Mouse (Mus musculus) limb, embryonic 11.5 days (tissue): Measurements from ENCODE around the gene Tap1. TPM values are rescaled to one million over a fixed set of nuclear protein-coding genes. Genes with fewer than 3 reads are reported as not detected.

Experiments used
- ATAC-seq: fragments of 200-750 bp; cut with Nextera tagmentation; 2 replicates; pipeline ENCODE4 v1.8.0; 2017; ENCODE audit warnings: low read depth; ENCODE audit not compliant: insufficient number of reproducible peaks, low FRiP score, low TSS enrichment
- DNase-seq: peaks from one replicate; pipeline ENCODE4 v3.0.0-alpha.2; 2015; ENCODE audit warnings: low spot score
- H3K27ac ChIP-seq: fragments of 300-500 bp; sonication (generic); replicated peaks from 2 replicates; pipeline ENCODE4 v1.5.1; 2014; ENCODE audit warnings: low read depth, mild to moderate bottlenecking, low read length
- H3K27me3 ChIP-seq: fragments of 300-500 bp; sonication (generic); 2 replicates; pipeline ENCODE4 v1.6.1; 2014; ENCODE audit warnings: mild to moderate bottlenecking, low read length, mixed read lengths; ENCODE audit not compliant: control insufficient read depth, insufficient read depth
- H3K36me3 ChIP-seq: fragments of 300-500 bp; sonication (generic); 2 replicates; pipeline ENCODE4 v1.6.1; 2014; ENCODE audit warnings: mild to moderate bottlenecking, low read length, moderate library complexity, mixed read lengths; ENCODE audit not compliant: control insufficient read depth, insufficient read depth
- H3K4me1 ChIP-seq: fragments of 300-500 bp; sonication (generic); 2 replicates; pipeline ENCODE4 v1.6.1; 2014; ENCODE audit warnings: low read length, mixed read lengths; ENCODE audit not compliant: control insufficient read depth, insufficient read depth
- H3K4me2 ChIP-seq: fragments of 300-500 bp; sonication (generic); 2 replicates; pipeline ENCODE4 v1.6.1; 2014; ENCODE audit warnings: low read depth, mild to moderate bottlenecking, moderate library complexity; ENCODE audit not compliant: severe bottlenecking
- H3K4me3 ChIP-seq: fragments of 300-500 bp; sonication (generic); 2 replicates; pipeline ENCODE4 v1.5.1; 2014; ENCODE audit warnings: low read depth, low read length
- H3K9ac ChIP-seq: fragments of 300-500 bp; sonication (generic); 2 replicates; pipeline ENCODE4 v1.6.1; 2014; ENCODE audit warnings: mild to moderate bottlenecking, low read length
- H3K9me3 ChIP-seq: fragments of 300-500 bp; sonication (generic); 2 replicates; pipeline ENCODE4 v1.6.1; 2016; ENCODE audit warnings: low read length; ENCODE audit not compliant: control insufficient read depth
- WGBS: fragments of 180-500 bp; shearing (Covaris S2); extraction: QIAGEN DNeasy Blood & Tissue Kit; methylation state at CpG from one replicate; pipeline ENCODE4 v1.1.7; 2014; 5-methylcytosine and 5-hydroxymethylcytosine counted together
- polyA plus RNA-seq: library from polyadenylated mRNA; unstranded; fragments of >200 nt; fragmentation: Nextera tagmentation; extraction: Ambion mirVana; gene quantifications from 2 replicates; pipeline ENCODE4 v1.2.1, GENCODE M21; 2014

Gene Tap1
- 2.4 and 3.1 TPM in 2 replicates for polyA plus RNA-seq

GRCm38 (mm10) chr17:34187261-34187916 lies at the start of gene Tap1, which contains the start of gene Psmb9:
Gene Tap1 (plus strand): TSS chr17:34187553.
Gene Psmb9 (minus strand): TSS chr17:34187764.
- H3K27me3 ChIP-seq, result peaks cover 37% of the 10 kb centered on the region
- ATAC-seq (peak; percentile 92), DNase-seq (peak; percentile 99)
- H3K4me2 ChIP-seq, result peak within 1 kb of the TSS; percentile 77
- H3K4me3 ChIP-seq, result peak within 1 kb of the TSS; percentile 47
- peak within 1 kb of the TSS; percentile 24 for H3K9ac ChIP-seq
- no peaks in the 10 kb centered on the region for H3K9me3 ChIP-seq
- WGBS, result under 1% methylated on average over 43 of the region's 46 CpGs
- H3K36me3 ChIP-seq, result no peaks in the 10 kb centered on the region
- 0 out of 2 replicates have a peak, but pooled peaks cover 7% of the 10 kb centered on the region for H3K4me1 ChIP-seq
- no peak within 1 kb of the TSS for H3K27ac ChIP-seq

- DNase-seq, result no peak
- ATAC-seq, result no peak
Observed at GRCm38 (mm10) chr17:34137601-34138000, 49.8 kb upstream of the Tap1 start.

GRCm38 (mm10) chr17:34138655-34139054 lies 48.7 kb upstream of the Tap1 start:
- no peak for DNase-seq
- no peak overlapping the region for H3K9ac ChIP-seq
- H3K9me3 ChIP-seq, result no peaks in the 10 kb centered on the region
- no peak for ATAC-seq
- peaks cover 24% of the 10 kb centered on the region for H3K27me3 ChIP-seq
- WGBS, result 75% methylated on average over 7 of the region's 7 CpGs
- H3K36me3 ChIP-seq, result no peaks in the 10 kb centered on the region
- peaks cover 7% of the 10 kb centered on the region; the same call in 1 of the 2 replicates for H3K4me1 ChIP-seq
- no peak overlapping the region for H3K4me2 ChIP-seq
- no peak overlapping the region for H3K27ac ChIP-seq
- no peak overlapping the region for H3K4me3 ChIP-seq

More at GRCm38 (mm10) chr17:34137601-34138000, 49.8 kb upstream of the Tap1 start:
- Histone ChIP-seq H3K4me1 (0 out of 2 replicates have a peak, but pooled peaks cover 3% of the 10 kb centered on the region), H3K36me3 (no peaks in the 10 kb centered on the region), H3K27me3 (peaks cover 24% of the 10 kb centered on the region), H3K27ac (no peak overlapping the region), H3K4me2 (no peak overlapping the region), H3K9me3 (no peaks in the 10 kb centered on the region), H3K9ac (no peak overlapping the region), H3K4me3 (no peak overlapping the region)
- 70% methylated on average over 7 of the region's 7 CpGs for WGBS

GRCm38 (mm10) chr17:34139416-34139815 lies 47.9 kb upstream of the Tap1 start:
- 2% methylated on average over 16 of the region's 16 CpGs for WGBS
- Histone ChIP-seq H3K4me2 (peak overlapping the region; percentile 55), H3K9ac (peak overlapping the region; percentile 45), H3K4me1 (peaks cover 7% of the 10 kb centered on the region; the same call in 1 of the 2 replicates), H3K9me3 (no peaks in the 10 kb centered on the region), H3K27me3 (peaks cover 24% of the 10 kb centered on the region), H3K27ac (no peak overlapping the region), H3K36me3 (no peaks in the 10 kb centered on the region), H3K4me3 (peak overlapping the region; percentile 22)
- ATAC-seq, result no peak
- DNase-seq, result peak; percentile 65

- DNase-seq (no peak), ATAC-seq (no peak)
- Histone ChIP-seq H3K36me3 (no peaks in the 10 kb centered on the region), H3K9me3 (no peaks in the 10 kb centered on the region), H3K27me3 (peaks cover 24% of the 10 kb centered on the region), H3K4me3 (no peak overlapping the region; the same call in 1 of the 2 replicates), H3K27ac (no peak overlapping the region), H3K4me2 (no peak overlapping the region), H3K9ac (no peak overlapping the region; the same call in 1 of the 2 replicates), H3K4me1 (peaks cover 7% of the 10 kb centered on the region; the same call in 1 of the 2 replicates)
- WGBS, result 13% methylated on average over 5 of the region's 5 CpGs
Observed at GRCm38 (mm10) chr17:34140240-34140639, 47.1 kb upstream of the Tap1 start.

GRCm38 (mm10) chr17:34141448-34141847 lies 45.9 kb upstream of the Tap1 start:
- DNase-seq, result no peak
- Histone ChIP-seq H3K36me3 (no peaks in the 10 kb centered on the region), H3K27me3 (peaks cover 24% of the 10 kb centered on the region), H3K9me3 (no peaks in the 10 kb centered on the region), H3K4me1 (peaks cover 7% of the 10 kb centered on the region; the same call in 1 of the 2 replicates), H3K4me2 (no peak overlapping the region), H3K4me3 (no peak overlapping the region), H3K27ac (no peak overlapping the region), H3K9ac (no peak overlapping the region)
- ATAC-seq, result no peak
- WGBS, result 76% methylated on average over 4 of the region's 4 CpGs

DNA sequence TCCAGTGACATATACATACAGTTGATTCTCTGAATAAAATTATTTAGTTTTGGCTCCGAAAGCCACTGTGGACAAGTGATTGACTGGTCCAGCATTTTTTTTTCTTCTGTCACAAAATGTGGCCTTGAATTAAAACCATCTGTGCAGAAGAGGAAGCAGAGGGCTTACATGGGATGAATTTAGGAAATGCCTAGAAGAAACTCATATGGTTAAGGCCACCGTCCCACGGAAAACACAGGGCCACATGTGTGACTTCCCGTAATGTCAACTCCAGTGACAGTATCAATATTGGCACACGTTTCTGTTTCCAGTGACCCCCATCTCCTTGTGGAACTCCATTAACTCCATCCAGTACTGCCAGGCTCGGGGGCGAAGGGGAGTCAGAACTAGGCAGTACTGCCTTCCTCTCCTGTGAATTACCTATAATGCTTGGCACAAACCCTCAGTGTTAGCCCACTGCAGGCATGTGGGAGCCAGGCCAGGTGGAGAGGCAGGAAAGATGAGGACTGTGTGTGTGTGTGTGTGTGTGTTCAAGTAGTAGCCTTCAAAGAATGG lies 44.8 kb upstream of the Tap1 start:
- peaks cover 24% of the 10 kb centered on the region for H3K27me3 ChIP-seq
- peaks cover 7% of the 10 kb centered on the region; the same call in 1 of the 2 replicates for H3K4me1 ChIP-seq
- 55% methylated on average over 7 of the region's 7 CpGs for WGBS
- no peak overlapping the region for H3K27ac ChIP-seq
- H3K4me3 ChIP-seq, result no peak overlapping the region
- no peaks in the 10 kb centered on the region for H3K9me3 ChIP-seq
- H3K36me3 ChIP-seq, result no peaks in the 10 kb centered on the region
- DNase-seq (no peak), ATAC-seq (no peak)
- no peak overlapping the region for H3K4me2 ChIP-seq
- no peak overlapping the region for H3K9ac ChIP-seq

DNA sequence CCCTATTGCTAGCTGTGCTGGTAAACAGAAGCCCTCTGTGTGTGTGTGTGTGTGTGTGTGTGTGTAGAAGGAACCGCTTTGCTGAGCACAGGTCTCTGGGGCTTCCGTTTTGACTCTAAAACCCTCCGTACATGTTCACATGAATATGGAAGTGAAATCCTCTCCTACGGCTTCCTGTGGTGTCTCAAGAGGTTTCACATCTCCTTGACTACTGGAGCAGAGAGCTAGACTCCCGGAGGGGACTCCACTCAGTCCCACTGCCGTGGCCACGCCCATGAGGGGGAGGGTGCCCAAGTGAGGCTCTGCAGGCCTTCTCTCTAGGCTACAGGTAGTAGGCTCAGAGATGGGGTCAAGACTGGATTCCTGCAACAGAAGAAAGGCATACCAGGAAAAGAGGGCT lies 44.3 kb upstream of the Tap1 start, which contains the start of gene H2-DMb2:
Gene H2-DMb2, plus strand, starts transcription at position 275 of the 400 bp plus-strand sequence.
- no peak within 1 kb of the TSS for H3K27ac ChIP-seq
- ATAC-seq, result no peak

More for the DNA sequence above, 44.3 kb upstream of the Tap1 start, which contains the start of gene H2-DMb2:
- no peak within 1 kb of the TSS for H3K9ac ChIP-seq
- H3K9me3 ChIP-seq, result no peaks in the 10 kb centered on the region
- WGBS, result 42% methylated on average over 7 of the region's 7 CpGs
- peaks cover 7% of the 10 kb centered on the region; the same call in 1 of the 2 replicates for H3K4me1 ChIP-seq
- peaks cover 24% of the 10 kb centered on the region for H3K27me3 ChIP-seq
- H3K4me3 ChIP-seq, result no peak within 1 kb of the TSS
- no peaks in the 10 kb centered on the region for H3K36me3 ChIP-seq
- DNase-seq, result no peak
- H3K4me2 ChIP-seq, result no peak within 1 kb of the TSS
